Mouse (Mus musculus) heart, adult 8-10 months (tissue): ENCODE measurements around the gene Gm13290. TPM values are rescaled to one million over a fixed set of nuclear protein-coding genes. Genes with fewer than 3 reads are reported as not detected.
A peak's percentile ranks its signal among the peaks of the same experiment; 100 is the strongest.
"Not testable (repeated sequence)": the region's sequence is repeated elsewhere in the genome, so short reads cannot be mapped to it uniquely, and the experiment has no call there.

Source experiments
- DNase-seq: peaks from one replicate; pipeline ENCODE4 v3.0.0; 2022; ENCODE audit warnings: low spot score
- total RNA-seq, 4 experiments: library from RNA; stranded (reverse); gene quantifications; 2 replicates each; pipeline ENCODE4 v1.2.4; 2022

Gm13290 gene
- not detected for total RNA-seq

DNA sequence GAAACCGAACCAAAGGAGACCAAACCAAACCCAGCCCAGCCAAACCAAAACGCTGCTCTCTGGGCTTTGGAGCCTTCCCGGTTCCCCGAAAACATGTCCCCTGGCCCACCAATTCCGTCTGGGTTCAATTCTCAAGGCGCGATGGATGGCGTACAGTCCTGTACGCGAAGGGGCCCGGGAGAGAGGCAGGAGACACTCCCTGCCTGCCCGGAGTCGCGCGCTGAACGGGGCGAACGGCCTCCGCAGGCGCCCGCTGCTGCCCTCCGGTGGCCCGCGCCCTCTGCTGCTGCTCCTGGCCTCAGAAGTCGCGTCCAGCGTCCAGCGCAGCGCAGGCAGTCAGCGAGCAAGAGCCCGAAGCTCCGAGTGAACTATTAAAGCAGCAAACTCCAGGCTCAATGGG is at the start of gene Gm13290:
Gm13290 (plus strand) TSS at position 301 of the 400 bp plus-strand sequence.
- DNase-seq = not testable (repeated sequence)

- DNase-seq = no peak
Observed at GRCm38 (mm10) chr4:88726727-88727126, 46.9 kb upstream of the Gm13290 start.

- DNase-seq = no peak
Observed at GRCm38 (mm10) chr4:88727324-88727723, 46.3 kb upstream of the Gm13290 start.

DNA sequence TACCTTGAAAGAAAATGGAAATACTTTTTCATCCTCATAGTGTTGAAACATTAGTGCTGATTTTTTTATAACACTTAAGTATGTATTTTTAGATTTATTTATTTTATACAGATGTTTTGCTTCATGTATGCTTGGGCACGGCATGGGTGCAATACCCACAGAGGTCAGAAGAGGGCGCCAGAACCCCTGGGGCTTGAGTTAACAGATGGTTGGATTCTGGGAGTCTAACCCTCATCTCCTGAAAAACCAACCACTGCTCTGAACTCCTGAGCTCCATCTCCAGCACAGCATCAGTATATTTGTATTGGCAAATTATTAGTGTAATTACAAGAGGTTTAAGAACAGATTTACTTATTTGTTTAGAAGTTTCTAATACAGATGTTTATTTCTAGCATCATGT is 35.2 kb upstream of the Gm13290 start:
- peak; percentile 70 for DNase-seq

GRCm38 (mm10) chr4:88739036-88739435 is 34.6 kb upstream of the Gm13290 start:
- no peak for DNase-seq

DNA sequence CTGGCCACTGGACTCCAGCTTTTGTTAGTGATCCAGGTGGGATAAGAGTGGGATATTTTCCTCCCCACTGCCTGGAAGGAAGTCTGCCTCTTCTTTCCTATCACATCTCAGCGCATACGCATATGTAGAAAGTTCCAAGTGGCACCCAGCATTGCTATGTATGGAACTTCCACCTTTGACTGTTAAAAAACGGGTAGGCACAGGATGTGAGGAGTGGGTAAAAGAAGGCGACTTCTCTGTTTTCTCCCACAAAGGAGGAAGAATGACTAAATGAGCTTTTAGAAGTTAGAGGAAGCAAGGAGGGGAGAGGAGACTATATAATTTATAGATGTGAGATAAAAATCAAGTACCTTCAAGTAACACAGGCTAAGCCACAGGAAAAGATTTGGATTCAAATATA is 32.2 kb upstream of the Gm13290 start:
- DNase-seq = no peak

GRCm38 (mm10) chr4:88742771-88743371 is 30.8 kb upstream of the Gm13290 start:
- no peak for DNase-seq

DNA sequence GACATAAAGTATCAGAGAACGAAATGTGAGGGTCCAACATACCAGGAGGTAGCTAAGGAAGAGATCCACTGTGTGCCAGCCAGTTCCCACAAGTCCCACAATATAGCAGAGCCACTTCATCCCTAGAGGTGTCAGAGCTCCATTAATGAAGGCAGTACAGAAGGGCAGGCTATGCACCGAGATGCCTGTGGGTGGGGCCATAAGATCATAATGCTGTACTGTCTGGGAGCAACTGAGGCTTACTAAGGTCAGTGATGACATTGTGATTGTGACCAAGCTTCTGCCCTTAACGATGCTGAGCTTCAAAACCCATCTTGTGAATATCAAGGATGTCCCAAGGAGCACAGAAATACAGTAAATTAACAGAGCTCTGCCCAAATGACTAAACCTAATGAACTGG is 29.4 kb upstream of the Gm13290 start:
- DNase-seq = no peak

GRCm38 (mm10) chr4:88749926-88750325 is 23.7 kb upstream of the Gm13290 start:
- no peak for DNase-seq

- DNase-seq = peak; percentile 66
Observed at GRCm38 (mm10) chr4:88754818-88755340, 18.8 kb upstream of the Gm13290 start, which contains the start of gene Gm13271. Gene Gm13271, plus strand, starts transcription at chr4:88754868.

- not testable (repeated sequence) for DNase-seq
Observed at GRCm38 (mm10) chr4:88756581-88757513, 16.8 kb upstream of the Gm13290 start.

- peak; percentile 90 for DNase-seq
Observed at GRCm38 (mm10) chr4:88757628-88758031, 16.0 kb upstream of the Gm13290 start.

GRCm38 (mm10) chr4:88758751-88759150 is 14.9 kb upstream of the Gm13290 start:
- not testable (repeated sequence) for DNase-seq

- peak; percentile 36 for DNase-seq
Observed at GRCm38 (mm10) chr4:88759610-88760268, 13.9 kb upstream of the Gm13290 start, which contains the start of gene Gm13283. Gene Gm13283, plus strand, starts transcription at chr4:88760119.

DNA sequence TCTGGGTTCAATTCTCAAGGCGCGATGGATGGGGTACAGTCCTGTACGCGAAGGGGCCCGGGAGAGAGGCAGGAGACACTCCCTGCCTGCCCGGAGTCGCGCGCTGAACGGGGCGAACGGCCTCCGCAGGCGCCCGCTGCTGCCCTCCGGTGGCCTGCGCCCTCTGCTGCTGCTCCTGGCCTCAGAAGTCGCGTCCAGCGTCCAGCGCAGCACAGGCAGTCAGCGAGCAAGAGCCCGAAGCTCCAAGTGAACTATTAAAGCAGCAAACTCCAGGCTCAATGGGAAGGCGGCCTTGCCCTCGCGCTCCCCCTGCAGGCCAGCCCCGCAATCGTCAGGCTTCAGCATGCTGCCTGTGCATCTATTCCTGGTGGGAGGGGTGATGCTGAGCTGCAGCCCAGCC is 13.2 kb upstream of the Gm13290 start:
- peak; percentile 82 for DNase-seq

GRCm38 (mm10) chr4:88761776-88762175 is 11.9 kb upstream of the Gm13290 start:
- DNase-seq = peak; percentile 53

DNA sequence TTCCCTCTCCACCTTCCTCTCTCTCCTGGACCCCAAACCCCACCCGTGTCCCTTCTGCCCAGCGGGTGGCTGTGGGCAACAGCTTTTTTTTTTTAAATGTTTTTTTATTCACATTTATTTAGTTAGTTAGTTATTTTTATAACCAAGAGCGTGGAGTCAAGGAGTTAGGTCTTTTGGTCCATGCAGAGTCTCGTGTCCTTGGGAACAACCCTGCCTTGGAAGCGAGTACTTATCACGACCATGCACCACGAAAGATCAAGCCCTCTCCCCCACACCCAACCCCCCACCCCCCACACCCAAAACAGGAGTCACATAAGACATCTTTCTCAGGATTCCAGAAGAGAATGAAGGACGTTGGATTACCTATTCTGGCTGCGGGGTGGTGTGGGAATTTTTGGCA is 11.3 kb upstream of the Gm13290 start:
- DNase-seq = not testable (repeated sequence)

DNA sequence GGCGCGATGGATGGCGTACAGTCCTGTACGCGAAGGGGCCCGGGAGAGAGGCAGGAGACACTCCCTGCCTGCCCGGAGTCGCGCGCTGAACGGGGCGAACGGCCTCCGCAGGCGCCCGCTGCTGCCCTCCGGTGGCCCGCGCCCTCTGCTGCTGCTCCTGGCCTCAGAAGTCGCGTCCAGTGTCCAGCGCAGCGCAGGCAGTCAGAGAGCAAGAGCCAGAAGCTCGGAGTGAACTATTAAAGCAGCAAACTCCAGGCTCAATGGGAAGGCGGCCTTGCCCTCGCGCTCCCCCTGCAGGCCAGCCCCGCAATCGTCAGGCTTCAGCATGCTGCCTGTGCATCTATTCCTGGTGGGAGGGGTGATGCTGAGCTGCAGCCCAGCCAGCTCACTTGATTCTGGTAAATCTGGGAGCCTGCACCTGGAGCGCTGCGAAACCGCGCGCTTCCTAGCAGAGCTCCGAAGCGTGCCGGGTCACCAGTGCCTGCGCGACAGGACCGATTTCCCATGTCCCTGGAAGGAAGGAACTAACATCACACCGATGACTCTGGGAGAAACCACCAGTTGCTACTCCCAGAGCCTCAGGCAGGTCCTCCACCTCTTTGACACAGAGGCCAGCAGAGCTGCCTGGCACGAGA is 10.1 kb upstream of the Gm13290 start:
- peak; percentile 67 for DNase-seq

DNA sequence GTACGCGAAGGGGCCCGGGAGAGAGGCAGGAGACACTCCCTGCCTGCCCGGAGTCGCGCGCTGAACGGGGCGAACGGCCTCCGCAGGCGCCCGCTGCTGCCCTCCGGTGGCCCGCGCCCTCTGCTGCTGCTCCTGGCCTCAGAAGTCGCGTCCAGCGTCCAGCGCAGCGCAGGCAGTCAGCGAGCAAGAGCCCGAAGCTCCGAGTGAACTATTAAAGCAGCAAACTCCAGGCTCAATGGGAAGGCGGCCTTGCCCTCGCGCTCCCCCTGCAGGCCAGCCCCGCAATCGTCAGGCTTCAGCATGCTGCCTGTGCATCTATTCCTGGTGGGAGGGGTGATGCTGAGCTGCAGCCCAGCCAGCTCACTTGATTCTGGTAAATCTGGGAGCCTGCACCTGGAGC is 3.0 kb downstream of the Gm13290 start, which contains the start of gene Gm13289:
Gm13289 (plus strand) TSS at position 301 of the 400 bp plus-strand sequence.
- not testable (repeated sequence) for DNase-seq

- DNase-seq = not testable (repeated sequence)
Observed at GRCm38 (mm10) chr4:88779550-88779949, 5.9 kb downstream of the Gm13290 start, which contains the start of gene Gm13272. Gene Gm13272, plus strand, starts transcription at chr4:88779850.

DNA sequence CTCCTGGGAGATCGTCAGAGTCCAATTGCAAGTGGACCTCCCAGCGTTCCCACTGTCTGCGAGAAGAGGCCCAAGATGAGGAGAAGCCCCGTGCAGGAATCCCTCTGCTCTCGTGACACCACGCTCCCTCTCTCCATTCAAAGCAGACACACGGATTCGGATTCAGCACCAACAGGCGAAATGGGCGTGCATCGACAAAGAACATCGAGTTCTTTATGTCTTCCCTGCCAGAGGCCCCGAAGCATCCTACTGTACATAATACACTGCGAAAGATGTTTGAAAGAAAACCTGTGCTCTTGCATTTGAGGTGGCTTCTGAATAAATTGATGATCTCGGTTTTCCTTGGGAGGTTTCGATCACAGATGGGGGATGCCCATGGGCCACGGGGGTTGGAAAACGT is 6.7 kb downstream of the Gm13290 start:
- not testable (repeated sequence) for DNase-seq
